Mouse (Mus musculus) kidney, adult 2 months (tissue): Measurements from ENCODE around the gene Tbccd1.

Experiments
- CTCF ChIP-seq: fragments of 200-500 bp; conservative IDR thresholded peaks from 2 replicates; pipeline ENCODE4 v1.5.1; 2011; ENCODE audit warnings: low read depth, mild to moderate bottlenecking, control low read depth, low read length, moderate library complexity, mixed read lengths; ENCODE audit not compliant: insufficient read depth, insufficient read length
- POLR2A ChIP-seq: fragments of 200-500 bp; IDR thresholded peaks from one replicate; pipeline ENCODE4 v1.6.1; 2011; ENCODE audit warnings: low read depth, low read length, control low read depth

DNA sequence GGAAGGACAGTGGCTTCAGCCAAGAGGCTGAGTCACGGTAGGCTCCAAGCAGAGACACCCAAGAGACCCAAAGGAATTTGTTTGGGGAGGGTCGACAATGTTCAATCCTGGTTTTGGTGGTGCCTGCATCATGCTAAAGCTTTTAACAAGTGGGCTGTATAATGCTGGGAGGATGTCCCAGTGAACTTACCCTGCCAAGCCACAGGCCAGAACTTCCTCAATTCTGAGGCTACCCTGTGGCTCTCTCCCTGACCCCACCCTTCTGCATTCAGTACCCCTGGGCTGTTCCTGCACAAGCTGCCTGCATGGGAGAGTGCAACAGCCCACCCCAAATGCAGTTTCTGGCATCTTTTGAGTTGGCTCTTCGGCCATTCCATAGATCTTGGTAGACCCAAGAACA, 58.9 kb downstream of the Tbccd1 start:
- TF ChIP-seq POLR2A (no peak), CTCF (no peak)
